Mouse (Mus musculus) CH12.LX (cell line): ENCODE measurements around the gene Sec24c.

Source experiments
- CTCF ChIP-seq, 2 experiments: IDR thresholded peaks in 1 of 2; conservative IDR thresholded peaks in 1 of 2; 2 replicates each; pipeline ENCODE4 v1.5.1; 2011 to 2012; ENCODE audit warnings: low read depth in 2 of 2, low read length in 2 of 2, improper control_type of control experiment in 1 of 2, inconsistent platforms in 1 of 2, mild to moderate bottlenecking in 1 of 2, moderate library complexity in 1 of 2
- KAT2A ChIP-seq: IDR thresholded peaks from 2 replicates; pipeline ENCODE4 v1.6.1; 2012; ENCODE audit warnings: low read length, improper control_type of control experiment, inconsistent platforms; ENCODE audit not compliant: insufficient replicate concordance
- ZMIZ1 ChIP-seq: IDR thresholded peaks from 2 replicates; pipeline ENCODE4 v1.6.1; 2012; ENCODE audit warnings: low read depth, mild to moderate bottlenecking, inconsistent platforms, low read length, improper control_type of control experiment

DNA sequence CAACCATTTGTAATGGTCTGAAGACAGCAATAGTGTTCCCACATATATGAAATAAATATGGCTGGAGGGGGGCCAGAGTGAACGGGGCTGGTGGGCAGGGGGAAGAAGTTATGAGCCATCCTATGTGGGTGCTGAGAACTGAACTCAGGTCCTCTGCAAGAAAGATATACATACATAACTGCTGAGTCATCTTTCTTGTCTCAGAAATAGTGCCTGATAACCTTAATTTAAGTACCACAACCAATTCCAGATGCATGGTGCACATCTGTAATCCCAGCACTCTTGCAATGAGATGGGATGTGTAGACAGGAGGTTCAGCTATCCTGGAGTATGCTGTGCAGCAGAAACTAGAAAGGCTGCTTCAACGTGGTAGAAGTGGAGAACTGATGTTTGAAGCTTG, 7.6 kb downstream of the Sec24c start:
- TF ChIP-seq KAT2A = no peak
- TF ChIP-seq ZMIZ1 = no peak
- no peak for TF ChIP-seq CTCF (conservative IDR thresholded peaks at IDR 0.05 in 1 of 2, IDR thresholded peaks at IDR 0.05 in 1 of 2; ENCODE audit: low read depth in 2 of 2, low read length in 2 of 2)
